Mouse (Mus musculus) thymus, adult 2 months (tissue): ENCODE measurements around the gene Gdpd3.

Source experiments
- CTCF ChIP-seq: fragments of 200-500 bp; IDR thresholded peaks from 2 replicates; pipeline ENCODE4 v1.5.1; 2012; ENCODE audit warnings: mild to moderate bottlenecking, control low read depth, low read length, moderate library complexity, borderline replicate concordance; ENCODE audit not compliant: control insufficient read depth, poor library complexity, insufficient read depth; ENCODE audit errors: extremely low read depth
- POLR2A ChIP-seq: fragments of 200-500 bp; IDR thresholded peaks from 2 replicates; pipeline ENCODE4 v1.6.1; 2012; ENCODE audit warnings: mild to moderate bottlenecking, low read length, control low read depth, moderate library complexity; ENCODE audit not compliant: control insufficient read depth, poor library complexity, insufficient read depth; ENCODE audit errors: extremely low read depth

- TF ChIP-seq CTCF (peak; percentile 49; the same call in 1 of the 2 replicates), POLR2A (peak; percentile 43)
Measured at GRCm38 (mm10) chr7:126799468-126800268, 33.5 kb downstream of the Gdpd3 start.
